Mouse (Mus musculus): ENCODE measurements around the gene Klk7. TPM values are rescaled to one million over a fixed set of nuclear protein-coding genes. Genes with fewer than 3 reads are reported as not detected.

Klk7 gene
- polyA plus RNA-seq, 1 experiment from 2014 or later: not detected

GRCm38 (mm10) chr7:43855709-43856108, 44.6 kb downstream of the Klk7 start:
- no peak for ATAC-seq (replicated peaks)
- no peaks in the 10 kb centered on the region for H3K36me3 ChIP-seq (replicated peaks)
- H3K27me3 ChIP-seq (replicated peaks): no peaks in the 10 kb centered on the region

GRCm38 (mm10) chr7:43856307-43856706, 45.2 kb downstream of the Klk7 start:
- no peaks in the 10 kb centered on the region for H3K36me3 ChIP-seq (replicated peaks)
- no peak overlapping the region for H3K27ac ChIP-seq
- no peak for ATAC-seq (replicated peaks)
- H3K9me3 ChIP-seq: no peaks in the 10 kb centered on the region
- H3K9ac ChIP-seq: no peak overlapping the region
- no peak overlapping the region for H3K4me2 ChIP-seq
- H3K27me3 ChIP-seq (replicated peaks): no peaks in the 10 kb centered on the region
- no peak overlapping the region for H3K4me3 ChIP-seq
- 80% methylated on average over 7 of the region's 7 CpGs for WGBS
- no peaks in the 10 kb centered on the region for H3K4me1 ChIP-seq

More at GRCm38 (mm10) chr7:43855709-43856108, 44.6 kb downstream of the Klk7 start:
- Histone ChIP-seq H3K9ac (no peak overlapping the region), H3K4me1 (no peaks in the 10 kb centered on the region), H3K27ac (no peak overlapping the region), H3K4me2 (no peak overlapping the region), H3K4me3 (no peak overlapping the region), H3K9me3 (no peaks in the 10 kb centered on the region)
- WGBS: 76% methylated on average over 3 of the region's 3 CpGs

GRCm38 (mm10) chr7:43857501-43857900, 46.4 kb downstream of the Klk7 start:
- Histone ChIP-seq H3K9me3 (no peaks in the 10 kb centered on the region), H3K4me3 (no peak overlapping the region), H3K4me1 (no peaks in the 10 kb centered on the region), H3K9ac (no peak overlapping the region), H3K4me2 (no peak overlapping the region), H3K27ac (no peak overlapping the region), H3K36me3 (replicated peaks) (no peaks in the 10 kb centered on the region), H3K27me3 (replicated peaks) (no peaks in the 10 kb centered on the region)
- 91% methylated on average over 12 of the region's 12 CpGs for WGBS
- no peak for ATAC-seq (replicated peaks)

- no peak for ATAC-seq (replicated peaks)
- H3K4me1 ChIP-seq: no peaks in the 10 kb centered on the region
- H3K4me2 ChIP-seq: no peak overlapping the region
- WGBS: 36% methylated on average over 8 of the region's 8 CpGs
- H3K27ac ChIP-seq: no peak overlapping the region
- no peaks in the 10 kb centered on the region for H3K27me3 ChIP-seq (replicated peaks)
- no peak overlapping the region for H3K4me3 ChIP-seq
- no peaks in the 10 kb centered on the region for H3K9me3 ChIP-seq
- H3K9ac ChIP-seq: no peak overlapping the region
- H3K36me3 ChIP-seq (replicated peaks): no peaks in the 10 kb centered on the region
Measured at GRCm38 (mm10) chr7:43860411-43860810, 49.3 kb downstream of the Klk7 start.

Other genes with a start within 250 kb of the Klk7 start
- 9.5 and 10.4 TPM in 2 replicates for gene Zfp658, start 249.0 kb upstream of the Klk7 start, polyA plus RNA-seq (2015; fragmentation: Nextera tagmentation; extraction: Ambion mirVana)
- gene Zfp719, start 231.7 kb upstream of the Klk7 start, polyA plus RNA-seq (2015; fragmentation: Nextera tagmentation; extraction: Ambion mirVana): 14.6 and 15.3 TPM in 2 replicates
- 0.33 and 0.43 TPM in 2 replicates for gene Zfp819, start 204.1 kb upstream of the Klk7 start, polyA plus RNA-seq (2015; fragmentation: Nextera tagmentation; extraction: Ambion mirVana)
- gene Ceacam18, start 176.6 kb upstream of the Klk7 start, polyA plus RNA-seq (2015; fragmentation: Nextera tagmentation; extraction: Ambion mirVana): not detected in 2 replicates
- 0.47 and 0.53 TPM in 2 replicates for gene Siglece, start 151.1 kb upstream of the Klk7 start, polyA plus RNA-seq (2015; fragmentation: Nextera tagmentation; extraction: Ambion mirVana)
- gene Ctu1, start 139.3 kb upstream of the Klk7 start, polyA plus RNA-seq (2015; fragmentation: Nextera tagmentation; extraction: Ambion mirVana): 27.6 and 33.8 TPM in 2 replicates
- gene Klk14, start 120.9 kb upstream of the Klk7 start, polyA plus RNA-seq (2015; fragmentation: Nextera tagmentation; extraction: Ambion mirVana): not detected in 2 replicates
- gene Klk13, start 98.7 kb upstream of the Klk7 start, polyA plus RNA-seq (2015; fragmentation: Nextera tagmentation; extraction: Ambion mirVana): 0.13 and 0.21 TPM in 2 replicates
- not detected in 2 replicates for gene Klk12, start 42.4 kb upstream of the Klk7 start, polyA plus RNA-seq (2015; fragmentation: Nextera tagmentation; extraction: Ambion mirVana)
- 0.17 TPM in 1 of 2 replicates, not detected in the other for gene Klk11, start 36.7 kb upstream of the Klk7 start, polyA plus RNA-seq (2015; fragmentation: Nextera tagmentation; extraction: Ambion mirVana)
- gene Klk10, start 30.3 kb upstream of the Klk7 start, polyA plus RNA-seq (2015; fragmentation: Nextera tagmentation; extraction: Ambion mirVana): 0.12 and 0.17 TPM in 2 replicates
- gene Klk9, start 19.4 kb upstream of the Klk7 start, polyA plus RNA-seq (2015; fragmentation: Nextera tagmentation; extraction: Ambion mirVana): 0.12 and 0.27 TPM in 2 replicates
- gene Klk8, start 13.7 kb upstream of the Klk7 start, polyA plus RNA-seq (2015; fragmentation: Nextera tagmentation; extraction: Ambion mirVana): 7.3 and 10.0 TPM in 2 replicates
- gene Klk6, start 13.2 kb downstream of the Klk7 start, polyA plus RNA-seq (2015; fragmentation: Nextera tagmentation; extraction: Ambion mirVana): not detected in 2 replicates
- not detected in 2 replicates for gene Klk5, start 30.7 kb downstream of the Klk7 start, polyA plus RNA-seq (2015; fragmentation: Nextera tagmentation; extraction: Ambion mirVana)
- gene Klk4, start 69.9 kb downstream of the Klk7 start, polyA plus RNA-seq (2015; fragmentation: Nextera tagmentation; extraction: Ambion mirVana): 0.18 TPM in 1 of 2 replicates, not detected in the other
- not detected in 2 replicates for gene Klk15, start 122.4 kb downstream of the Klk7 start, polyA plus RNA-seq (2015; fragmentation: Nextera tagmentation; extraction: Ambion mirVana)
- not detected in 2 replicates for gene Klk1b8, start 139.4 kb downstream of the Klk7 start, polyA plus RNA-seq (2015; fragmentation: Nextera tagmentation; extraction: Ambion mirVana)
- not detected in 2 replicates for gene Klk1b1, start 155.5 kb downstream of the Klk7 start, polyA plus RNA-seq (2015; fragmentation: Nextera tagmentation; extraction: Ambion mirVana)
- gene Klk1b9, start 164.8 kb downstream of the Klk7 start, polyA plus RNA-seq (2015; fragmentation: Nextera tagmentation; extraction: Ambion mirVana): not detected in 2 replicates
- not detected in 2 replicates for gene Klk1b11, start 184.6 kb downstream of the Klk7 start, polyA plus RNA-seq (2015; fragmentation: Nextera tagmentation; extraction: Ambion mirVana)
- not detected in 2 replicates for gene Klk1b26, start 200.9 kb downstream of the Klk7 start, polyA plus RNA-seq (2015; fragmentation: Nextera tagmentation; extraction: Ambion mirVana)
- gene Klk1b27, start 241.0 kb downstream of the Klk7 start, polyA plus RNA-seq (2015; fragmentation: Nextera tagmentation; extraction: Ambion mirVana): not detected in 2 replicates

Data from midbrain, embryonic 15.5 days (tissue).